Mouse (Mus musculus) layer of hippocampus, adult 11-12 months (tissue): ENCODE data around the gene Prr36.

Experiments used
- DNase-seq: peaks from one replicate; pipeline ENCODE4 v3.0.0; 2022; ENCODE audit warnings: low spot score

The Prr36 gene

GRCm38 (mm10) chr8:4239193-4239890 lies 22.1 kb upstream of the Prr36 start:
- DNase-seq = no peak

DNA sequence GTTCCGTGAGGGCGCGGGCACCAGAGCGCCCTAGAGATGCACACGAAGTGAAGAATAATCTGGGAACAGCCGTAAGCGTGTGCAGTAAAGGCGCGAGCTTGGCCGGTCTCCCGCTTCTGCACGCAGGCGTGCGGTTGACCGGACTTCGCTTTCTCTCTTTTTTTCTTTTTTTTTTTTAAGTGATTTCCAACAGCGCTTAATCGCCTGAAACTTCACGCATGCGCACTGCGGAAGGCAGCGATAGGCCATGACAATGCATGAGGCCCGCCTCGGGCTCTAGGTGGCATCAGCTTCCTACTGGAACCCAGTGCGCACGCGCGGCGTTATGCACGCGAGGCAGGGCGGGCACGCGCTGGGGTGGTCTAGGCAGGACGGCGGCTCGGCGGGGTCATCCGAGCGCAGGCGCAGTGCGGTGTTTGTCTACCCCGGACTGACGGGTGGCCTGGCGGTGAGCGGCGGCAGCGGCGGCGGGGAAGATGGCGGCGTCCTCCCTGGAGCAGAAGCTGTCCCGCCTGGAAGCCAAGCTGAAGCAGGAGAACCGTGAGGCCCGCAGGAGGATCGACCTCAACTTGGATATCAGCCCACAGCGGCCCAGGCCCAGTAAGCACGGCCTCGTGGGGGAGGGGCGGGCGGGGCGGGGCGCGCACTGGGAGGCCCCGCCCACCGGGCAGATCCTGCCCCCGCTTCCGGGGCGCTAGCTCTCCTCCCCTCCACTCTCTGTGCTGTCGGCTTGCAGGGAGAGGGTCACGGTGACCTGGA lies 21.4 kb upstream of the Prr36 start, which contains the start of the genes Map2k7 and Gm49320:
Gene Map2k7 (plus strand): TSS at position 307 of the 759 bp plus-strand sequence.
Gene Gm49320 (plus strand): TSS at position 432 of the 759 bp plus-strand sequence.
- DNase-seq = peak; percentile 100

GRCm38 (mm10) chr8:4237814-4238433 lies 20.7 kb upstream of the Prr36 start:
- no peak for DNase-seq

DNA sequence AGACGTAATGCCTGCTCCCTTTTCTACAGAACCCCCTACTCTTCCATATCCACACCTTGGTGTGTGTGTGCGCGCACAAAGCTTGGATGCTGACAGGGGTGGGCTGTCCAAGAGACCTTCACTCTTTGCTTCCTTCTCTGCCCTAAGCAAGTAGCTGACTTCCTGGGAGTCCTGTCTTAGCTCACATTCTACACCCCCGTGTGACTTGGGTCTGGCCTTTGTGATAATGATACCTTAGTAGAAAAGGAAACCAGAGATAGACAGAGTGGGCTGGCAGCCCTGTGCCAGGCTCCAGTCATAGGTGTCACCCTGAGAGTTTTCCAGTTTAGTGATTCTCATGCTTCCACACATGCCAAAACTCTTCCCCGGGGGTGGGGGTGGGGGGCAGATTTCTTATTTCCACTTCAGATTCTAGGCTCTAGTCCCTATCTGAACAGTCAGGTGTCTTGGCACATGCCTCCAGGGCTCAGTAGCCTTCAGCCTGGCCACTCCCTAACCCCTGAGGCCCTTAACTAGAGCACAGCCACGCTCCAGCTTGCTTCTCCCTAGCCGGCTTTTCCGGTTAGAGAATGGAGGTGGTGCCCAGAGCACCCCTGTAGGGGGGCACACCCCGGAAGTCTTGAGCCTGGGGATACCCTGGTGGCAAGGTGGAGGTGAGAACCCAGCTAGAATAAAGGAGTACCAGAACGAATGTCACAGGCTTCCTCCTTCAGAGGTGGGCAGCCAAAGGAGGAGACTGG lies 13.5 kb upstream of the Prr36 start:
- no peak for DNase-seq

- no peak for DNase-seq
These were observed 12.5 kb upstream of the Prr36 start for GRCm38 (mm10) chr8:4229784-4230183.

DNA sequence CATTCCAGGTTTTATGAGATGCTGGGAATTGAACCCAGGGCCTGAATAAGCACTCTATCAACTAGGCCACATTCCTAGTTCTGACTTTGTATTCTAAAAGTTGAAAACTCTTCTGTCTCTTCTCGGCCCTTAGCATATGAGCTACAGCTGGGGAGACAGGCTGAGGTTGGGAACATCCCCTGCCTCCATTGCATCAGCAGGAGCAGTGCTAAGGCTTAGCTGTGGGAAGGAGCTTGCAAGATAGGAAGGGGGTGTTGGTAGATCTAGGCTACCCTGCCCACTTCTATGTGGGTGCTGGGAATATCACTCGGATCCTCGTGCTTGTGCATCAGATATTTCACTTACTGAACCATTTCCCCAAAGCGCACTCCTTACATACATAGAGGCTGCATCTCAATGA lies 10.7 kb upstream of the Prr36 start:
- no peak for DNase-seq

- DNase-seq = no peak
These were observed 9.6 kb upstream of the Prr36 start, which contains the start of gene Lrrc8e for GRCm38 (mm10) chr8:4226739-4227347. Lrrc8e (plus strand) TSS chr8:4226827.

- DNase-seq = no peak
These were observed 9.1 kb upstream of the Prr36 start for GRCm38 (mm10) chr8:4226323-4226722.

- DNase-seq = no peak
These were observed 4.8 kb upstream of the Prr36 start for GRCm38 (mm10) chr8:4222059-4222458.

- no peak for DNase-seq
These were observed 2.4 kb upstream of the Prr36 start for GRCm38 (mm10) chr8:4219617-4220016.

DNA sequence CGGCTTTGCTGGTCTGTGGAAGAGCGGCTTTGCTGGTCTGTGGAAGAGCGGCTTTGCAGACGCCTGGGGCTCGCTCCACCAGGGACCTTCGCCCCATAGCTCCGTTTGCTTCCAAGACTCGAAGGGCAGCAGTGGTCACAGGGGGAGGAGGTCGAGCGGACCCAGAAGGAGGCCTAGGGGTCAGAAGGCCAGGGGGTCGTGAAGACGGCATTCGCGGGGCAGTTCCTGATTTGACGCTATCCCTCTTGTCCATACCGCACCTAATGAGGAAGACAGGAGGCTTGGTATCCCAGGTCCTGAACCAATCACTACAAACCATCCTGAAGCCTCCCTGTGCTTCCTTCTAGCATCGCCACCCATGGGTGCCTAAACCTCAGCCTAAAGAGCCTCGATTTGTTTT lies 963 bp downstream of the Prr36 start:
- no peak for DNase-seq

GRCm38 (mm10) chr8:4214006-4214980 lies 3.0 kb downstream of the Prr36 start:
- no peak for DNase-seq

- no peak for DNase-seq
These were observed 3.9 kb downstream of the Prr36 start for GRCm38 (mm10) chr8:4213210-4214005.

DNA sequence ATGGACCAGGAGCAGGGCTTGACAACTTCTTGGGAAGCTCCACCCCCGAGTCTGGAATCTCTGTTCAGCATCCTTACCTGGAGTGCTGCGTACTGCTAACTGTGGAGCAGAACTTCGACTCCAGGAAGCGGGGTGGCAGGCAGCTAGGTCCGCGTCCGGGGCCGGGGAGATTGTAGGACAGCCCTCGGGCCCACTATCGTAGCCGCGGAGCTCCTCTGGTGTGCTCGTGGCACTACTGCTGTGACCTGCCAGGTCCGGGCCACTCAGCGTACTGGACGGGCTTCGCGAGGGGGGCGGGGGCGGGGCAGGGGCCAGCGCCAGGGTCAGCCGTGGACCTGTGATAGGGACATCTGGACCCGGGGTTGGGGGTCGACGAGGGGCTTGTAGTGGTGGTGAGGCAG lies 4.5 kb downstream of the Prr36 start:
- DNase-seq = no peak

DNA sequence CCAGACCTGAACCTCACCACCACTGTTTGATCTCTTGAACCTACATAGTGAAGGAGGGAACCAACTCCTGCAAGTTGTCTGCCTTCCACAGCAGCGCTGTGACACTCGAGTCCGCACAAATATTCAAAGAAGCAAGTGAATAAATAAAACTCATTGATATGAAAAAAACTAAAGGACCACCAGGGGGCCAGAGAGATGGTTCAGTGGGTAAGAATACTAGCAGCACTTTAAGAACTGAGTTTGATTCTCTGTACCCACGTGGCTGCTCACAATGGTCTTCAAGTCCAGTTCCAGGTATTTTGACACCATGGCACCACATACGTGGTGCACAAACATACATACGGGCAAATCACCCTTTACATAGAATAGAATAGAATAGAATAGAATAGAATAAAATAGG lies 6.2 kb downstream of the Prr36 start:
- no peak for DNase-seq

GRCm38 (mm10) chr8:4207016-4207350 lies 10.3 kb downstream of the Prr36 start:
- no peak for DNase-seq

DNA sequence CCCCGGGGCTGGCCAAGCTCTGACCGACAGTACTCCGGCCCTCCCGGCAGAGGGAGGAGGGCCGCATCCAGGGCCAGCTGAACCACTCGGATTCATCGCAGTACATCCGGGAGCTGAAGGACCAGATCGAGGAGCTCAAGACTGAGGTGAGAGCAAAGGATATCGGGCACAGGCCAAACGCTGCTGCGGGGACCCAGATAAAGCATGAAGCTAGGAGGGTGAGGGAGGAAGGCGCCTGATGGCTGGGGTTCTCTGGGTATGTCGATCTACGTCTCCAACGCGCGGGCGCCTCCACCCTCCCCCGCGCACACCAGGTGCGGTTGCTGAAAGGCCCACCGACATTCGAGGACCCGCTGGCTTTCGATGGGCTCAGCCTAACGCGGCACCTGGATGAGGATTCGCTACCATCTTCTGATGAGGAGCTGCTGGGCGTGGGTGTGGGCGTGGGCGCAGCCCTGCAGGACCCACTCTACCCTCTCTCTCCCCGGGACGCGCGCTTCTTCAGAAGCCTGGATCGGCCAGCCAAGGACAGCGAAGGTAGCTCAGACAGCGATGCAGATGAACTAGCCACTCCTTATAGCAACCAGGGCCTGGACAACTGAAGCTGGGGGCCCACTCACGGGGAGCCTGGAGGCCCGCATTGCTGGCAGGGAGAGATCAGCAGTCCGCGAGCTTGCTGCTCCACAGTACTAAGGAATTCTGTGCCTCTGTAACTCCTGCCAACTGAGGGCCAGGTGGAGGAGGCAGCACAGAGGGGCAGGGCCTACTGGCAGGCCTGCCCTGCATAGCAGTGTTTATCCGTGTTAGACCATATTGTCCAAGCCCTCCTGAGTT lies 10.9 kb downstream of the Prr36 start:
- no peak for DNase-seq

DNA sequence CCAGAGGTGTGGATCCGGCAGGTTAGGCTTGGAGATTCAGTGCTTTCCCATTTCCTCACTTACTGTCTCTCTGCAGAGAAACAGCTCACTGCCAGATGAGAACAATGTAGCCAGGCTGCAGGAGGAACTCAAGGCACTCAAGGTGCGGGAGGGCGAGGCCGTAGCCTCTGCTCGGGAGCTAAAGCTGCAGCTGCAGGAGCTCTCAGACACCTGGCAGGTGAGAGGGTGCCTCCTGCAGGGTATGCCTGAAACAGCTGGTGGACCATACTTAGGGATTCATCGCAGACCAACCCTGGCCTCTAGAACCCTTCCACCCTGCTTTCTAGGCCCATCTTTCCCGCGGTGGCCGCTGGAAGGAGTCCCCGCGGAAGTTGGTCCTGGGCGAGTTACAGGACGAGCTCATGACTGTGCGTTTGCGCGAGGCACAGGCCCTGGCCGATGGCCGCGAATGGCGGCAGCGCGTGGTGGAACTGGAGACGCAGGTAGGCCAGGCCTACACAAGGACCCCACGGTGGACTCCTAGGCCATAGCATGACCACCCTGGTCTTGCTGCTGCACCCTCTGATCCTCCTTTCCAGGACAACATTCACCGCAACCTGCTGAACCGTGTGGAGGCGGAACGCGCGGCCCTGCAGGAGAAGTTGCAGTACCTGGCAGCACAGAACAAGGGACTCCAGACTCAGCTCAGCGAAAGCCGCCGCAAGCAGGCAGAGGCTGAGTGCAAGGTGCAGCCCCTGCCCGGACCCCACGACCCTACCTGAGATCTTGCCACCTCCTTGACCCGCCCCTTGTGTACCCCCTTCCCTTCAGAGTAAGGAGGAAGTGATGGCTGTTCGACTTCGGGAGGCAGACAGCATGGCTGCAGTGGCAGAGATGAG lies 11.8 kb downstream of the Prr36 start:
- no peak for DNase-seq
